Mouse (Mus musculus) thymus, adult 2 months (tissue): ENCODE measurements at regions not wholly inside any gene's neighbourhood (a gene's known extent, or its start where the extent isn't known, plus 50 kb on each side); places are given as distances from the start of the nearest gene placed in this dataset.

Experiments
- CTCF ChIP-seq: fragments of 200-500 bp; IDR thresholded peaks from 2 replicates; pipeline ENCODE4 v1.5.1; 2012; ENCODE audit warnings: mild to moderate bottlenecking, control low read depth, low read length, moderate library complexity, borderline replicate concordance; ENCODE audit not compliant: control insufficient read depth, poor library complexity, insufficient read depth; ENCODE audit errors: extremely low read depth
- POLR2A ChIP-seq: fragments of 200-500 bp; IDR thresholded peaks from 2 replicates; pipeline ENCODE4 v1.6.1; 2012; ENCODE audit warnings: mild to moderate bottlenecking, low read length, control low read depth, moderate library complexity; ENCODE audit not compliant: control insufficient read depth, poor library complexity, insufficient read depth; ENCODE audit errors: extremely low read depth

- TF ChIP-seq POLR2A (no peak), CTCF (no peak)
Observed at GRCm38 (mm10) chr10:19126922-19127321, 111.5 kb upstream of the Tnfaip3 start.
